ENCODE assay signal across 9 mouse cellular contexts in genomic region chr5:131775672-131776071, GRCm38 (mm10).
A peak's percentile ranks its signal among the peaks of the same experiment; 100 is the strongest.
DNase-seq lines count a peak whose midpoint lies in the region; ATAC-seq and TF ChIP-seq lines count a peak whose summit lies in the region.
"Had no signal": no experiment of that assay in that cellular context is flagged by ENCODE, and none has a peak within 500 bp of the region (broad histone marks: within the 10 kb centered on the region; RNA-seq: fewer than 3 reads in every experiment).

No protein-coding gene starts in this region.

- no peak for DNase-seq in kidney, adult 9 months
- DNase-seq in forebrain, postnatal 0 days = no peak
- no peak for DNase-seq in B cell, adult 2 months
- no peak for DNase-seq in thymus, postnatal 36 days
- DNase-seq: thymus, postnatal 14 days had no signal

- peaks cover 5% of the 10 kb centered on the region; the same call in 1 of the 2 replicates for H3K9me3 ChIP-seq in kidney, embryonic 16.5 days (ENCODE audit: low read length)
- no peaks in the 10 kb centered on the region for H3K9me3 ChIP-seq in forebrain, postnatal 0 days (ENCODE audit: low read length)
- H3K9me3 ChIP-seq in limb, embryonic 12.5 days = no peaks in the 10 kb centered on the region; the same call in 1 of the 2 replicates
- no peaks in the 10 kb centered on the region for H3K9me3 ChIP-seq in neural tube, embryonic 14.5 days (ENCODE audit: control insufficient read depth, low read length)

- TF ChIP-seq CTCF in forebrain, postnatal 0 days (IDR thresholded peaks at IDR 0.05; ENCODE audit: low read depth) = no peak

- peak; percentile 66 for ATAC-seq in kidney, embryonic 16.5 days (ENCODE audit: low FRiP score, low TSS enrichment)
- ATAC-seq in forebrain, postnatal 0 days = peak; percentile 40; the same call in 1 of the 2 replicates
- ATAC-seq in limb, embryonic 12.5 days (ENCODE audit: insufficient number of reproducible peaks, insufficient read depth, low FRiP score, low TSS enrichment, low read depth) = peak; percentile 75
- ATAC-seq in neural tube, embryonic 14.5 days (ENCODE audit: low read depth) = peak; percentile 21

- H3K4me1 ChIP-seq in kidney, embryonic 16.5 days (ENCODE audit: insufficient read depth, low read length) = peaks cover 16% of the 10 kb centered on the region
- H3K4me1 ChIP-seq in forebrain, postnatal 0 days (ENCODE audit: insufficient read depth) = peaks cover 9% of the 10 kb centered on the region; the same call in 1 of the 2 replicates
- peaks cover 36% of the 10 kb centered on the region for H3K4me1 ChIP-seq in limb, embryonic 12.5 days (replicated peaks)
- peaks cover 34% of the 10 kb centered on the region for H3K4me1 ChIP-seq in neural tube, embryonic 14.5 days (ENCODE audit: control insufficient read depth, insufficient read depth, low read length)

- peak overlapping the region; percentile 15; the same call in 1 of the 2 replicates for H3K9ac ChIP-seq in kidney, embryonic 16.5 days (replicated peaks; ENCODE audit: low read length)
- no peak overlapping the region for H3K9ac ChIP-seq in forebrain, postnatal 0 days
- H3K9ac ChIP-seq in limb, embryonic 12.5 days (replicated peaks) = no peak overlapping the region
- no peak overlapping the region for H3K9ac ChIP-seq in neural tube, embryonic 14.5 days (replicated peaks; ENCODE audit: low read depth, low read length)
- H3K9ac ChIP-seq: lung, embryonic 14.5 days had no signal

- peak overlapping the region; percentile 29; the same call in 1 of the 2 replicates for H3K4me2 ChIP-seq in kidney, embryonic 16.5 days (replicated peaks; ENCODE audit: low read depth, low read length)
- no peak overlapping the region for H3K4me2 ChIP-seq in forebrain, postnatal 0 days (ENCODE audit: low read depth)
- H3K4me2 ChIP-seq in limb, embryonic 12.5 days = peak overlapping the region; percentile 47
- H3K4me2 ChIP-seq in neural tube, embryonic 14.5 days (ENCODE audit: low read depth, low read length) = no peak overlapping the region
- H3K4me2 ChIP-seq: lung, embryonic 14.5 days had no signal

- WGBS in kidney, embryonic 16.5 days = 21% methylated on average over 5 of the region's 5 CpGs
- 35% methylated on average over 5 of the region's 5 CpGs for WGBS in forebrain, postnatal 0 days
- WGBS in limb, embryonic 12.5 days = 6% methylated on average over 5 of the region's 5 CpGs
- WGBS in neural tube, embryonic 14.5 days = 5% methylated on average over 5 of the region's 5 CpGs

- H3K36me3 ChIP-seq in kidney, embryonic 16.5 days (ENCODE audit: insufficient read depth, low read length) = 0 out of 2 replicates have a peak, but pooled peaks cover 5% of the 10 kb centered on the region
- H3K36me3 ChIP-seq in forebrain, postnatal 0 days (ENCODE audit: insufficient read depth) = no peaks in the 10 kb centered on the region
- H3K36me3 ChIP-seq in limb, embryonic 12.5 days = no peaks in the 10 kb centered on the region
- no peaks in the 10 kb centered on the region for H3K36me3 ChIP-seq in neural tube, embryonic 14.5 days (ENCODE audit: control insufficient read depth, insufficient read depth, low read length)

- no peak overlapping the region for H3K4me3 ChIP-seq in kidney, embryonic 16.5 days (ENCODE audit: low read length)
- H3K4me3 ChIP-seq in forebrain, postnatal 0 days (ENCODE audit: low read depth, low read length) = no peak overlapping the region
- peak overlapping the region; percentile 9; the same call in 1 of the 2 replicates for H3K4me3 ChIP-seq in limb, embryonic 12.5 days (replicated peaks)
- H3K4me3 ChIP-seq in neural tube, embryonic 14.5 days (ENCODE audit: low read depth, low read length) = no peak overlapping the region

- no peak overlapping the region for H3K27ac ChIP-seq in kidney, embryonic 16.5 days (ENCODE audit: low read length)
- H3K27ac ChIP-seq in forebrain, postnatal 0 days (ENCODE audit: low read depth, low read length) = no peak overlapping the region
- peak overlapping the region; percentile 86 for H3K27ac ChIP-seq in limb, embryonic 12.5 days
- H3K27ac ChIP-seq in neural tube, embryonic 14.5 days (ENCODE audit: low read depth, low read length) = peak overlapping the region; percentile 70

- no peaks in the 10 kb centered on the region for H3K27me3 ChIP-seq in kidney, embryonic 16.5 days (ENCODE audit: insufficient read depth, low read length)
- H3K27me3 ChIP-seq in forebrain, postnatal 0 days (ENCODE audit: insufficient read depth, low read length) = no peaks in the 10 kb centered on the region
- peaks cover 2% of the 10 kb centered on the region for H3K27me3 ChIP-seq in limb, embryonic 12.5 days
- H3K27me3 ChIP-seq in neural tube, embryonic 14.5 days (ENCODE audit: control insufficient read depth, insufficient read depth, low read length) = no peaks in the 10 kb centered on the region

Comparison
In these comparisons a context has a peak if more than half of its experiments do, and no peak if none do; other contexts are left out.
1. ATAC-seq: peak in every context shown above with its lines; median percentile 75 in limb, embryonic 12.5 days; 66 in kidney, embryonic 16.5 days; 40 in forebrain, postnatal 0 days; 21 in neural tube, embryonic 14.5 days.
2. H3K27ac ChIP-seq: peak in limb, embryonic 12.5 days (single experiment) and neural tube, embryonic 14.5 days (single experiment); none in kidney, embryonic 16.5 days (single experiment) and forebrain, postnatal 0 days (single experiment).
3. H3K4me2 ChIP-seq: peak in kidney, embryonic 16.5 days (single experiment) and limb, embryonic 12.5 days (single experiment); none in forebrain, postnatal 0 days (single experiment) and neural tube, embryonic 14.5 days (single experiment).